Mouse (Mus musculus) C2C12 (cell line): ENCODE data around the gene Atg4c.

Experiments
- CEBPB ChIP-seq: IDR thresholded peaks from one replicate; pipeline ENCODE4 v1.6.1; 2011; ENCODE audit warnings: low read depth, mild to moderate bottlenecking, control low read depth, moderate library complexity
- CTCF ChIP-seq: IDR thresholded peaks from one replicate; pipeline ENCODE4 v1.5.1; 2011; ENCODE audit not compliant: control insufficient read depth, insufficient read depth, insufficient read length
- FOSL1 ChIP-seq: IDR thresholded peaks from one replicate; pipeline ENCODE4 v1.8.0; 2011; ENCODE audit warnings: mild to moderate bottlenecking, low read length; ENCODE audit not compliant: poor library complexity, insufficient read depth, severe bottlenecking
- MYOD1 ChIP-seq: IDR thresholded peaks from one replicate; pipeline ENCODE4 v1.6.1; 2011; ENCODE audit warnings: low read depth; ENCODE audit not compliant: control insufficient read depth, insufficient read length
- MYOG ChIP-seq: IDR thresholded peaks from one replicate; pipeline ENCODE4 v1.6.1; 2011; ENCODE audit not compliant: control insufficient read depth, insufficient read length; ENCODE audit errors: extremely low read depth
- USF1 ChIP-seq: IDR thresholded peaks from one replicate; pipeline ENCODE4 v1.6.1; 2011; ENCODE audit warnings: low read depth, mild to moderate bottlenecking, control low read depth, moderate library complexity

GRCm38 (mm10) chr4:99185305-99185704 lies 8.4 kb upstream of the Atg4c start:
- no peak for TF ChIP-seq CTCF
- TF ChIP-seq MYOD1 = no peak
- no peak for TF ChIP-seq FOSL1
- no peak for TF ChIP-seq USF1
- TF ChIP-seq CEBPB = no peak
- TF ChIP-seq MYOG = no peak
